Mouse (Mus musculus): ENCODE data around the gene Col16a1. TPM values are rescaled to one million over a fixed set of nuclear protein-coding genes. Genes with fewer than 3 reads are reported as not detected.

Col16a1 gene
- polyA plus RNA-seq, 1 experiment: 8.2 TPM

DNA sequence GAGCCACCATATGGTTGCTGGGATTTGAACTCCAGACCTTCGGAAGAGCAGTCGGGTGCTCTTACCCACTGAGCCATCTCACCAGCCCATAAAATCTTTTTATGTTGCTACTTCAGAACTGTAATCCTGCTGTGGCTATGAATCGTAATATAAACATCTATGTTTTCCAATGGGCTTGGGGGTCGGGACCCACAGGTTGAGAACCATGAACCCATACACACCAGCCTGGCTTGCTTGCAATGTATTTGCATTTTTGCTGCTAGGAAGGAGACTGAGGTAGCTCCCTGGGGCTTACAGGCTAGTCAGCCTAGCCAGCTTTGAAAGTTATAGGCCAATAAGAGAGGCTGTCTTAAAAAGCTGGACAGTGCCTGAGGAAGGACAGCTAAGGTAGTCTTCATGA is 36.9 kb upstream of the Col16a1 start:
- H3K27ac ChIP-seq (ENCODE audit: insufficient read depth, low read depth, low read length): no peak overlapping the region
- H3K36me3 ChIP-seq (ENCODE audit: control insufficient read depth, insufficient read depth, low read length): no peaks in the 10 kb centered on the region
- H3K4me1 ChIP-seq (ENCODE audit: control insufficient read depth, insufficient read depth, insufficient read length, low read length): peaks cover 3% of the 10 kb centered on the region; the same call in 1 of the 2 replicates
- peaks cover 6% of the 10 kb centered on the region for H3K27me3 ChIP-seq (ENCODE audit: control insufficient read depth, insufficient read depth, low read length)
- no peak overlapping the region for H3K4me3 ChIP-seq (ENCODE audit: low read depth, low read length)
- 88% methylated on average over 4 of the region's 4 CpGs for WGBS
- TF ChIP-seq CTCF (IDR thresholded peaks at IDR 0.05; ENCODE audit: extremely low read depth, insufficient read length, insufficient replicate concordance, low read depth, low read length): no peak
- no peak for TF ChIP-seq POLR2A (IDR thresholded peaks at IDR 0.05; ENCODE audit: low read depth, low read length)

DNA sequence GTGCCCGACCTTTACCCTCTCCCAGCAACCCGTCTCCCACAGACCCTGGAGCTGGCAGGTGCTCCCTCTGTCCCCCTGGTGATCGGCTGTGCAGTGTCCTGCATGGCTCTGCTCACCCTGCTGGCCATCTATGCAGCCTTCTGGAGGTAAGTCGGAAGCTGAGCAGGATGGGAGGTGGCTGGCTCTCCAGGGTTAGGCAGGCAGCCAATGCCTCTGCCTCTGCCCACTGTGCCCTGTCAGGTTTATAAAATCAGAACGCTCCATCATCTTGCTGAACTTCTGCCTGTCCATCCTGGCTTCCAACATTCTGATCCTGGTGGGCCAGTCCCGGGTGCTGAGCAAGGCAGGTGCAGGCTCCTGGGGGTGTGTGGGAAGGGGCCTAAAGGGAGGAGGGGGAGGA is 35.4 kb upstream of the Col16a1 start:
- Histone ChIP-seq H3K36me3 (ENCODE audit: control insufficient read depth, insufficient read depth, low read length) (no peaks in the 10 kb centered on the region), H3K4me3 (ENCODE audit: low read depth, low read length) (no peak overlapping the region), H3K27ac (ENCODE audit: insufficient read depth, low read depth, low read length) (no peak overlapping the region), H3K4me1 (ENCODE audit: control insufficient read depth, insufficient read depth, insufficient read length, low read length) (no peaks in the 10 kb centered on the region), H3K27me3 (ENCODE audit: control insufficient read depth, insufficient read depth, low read length) (peaks cover 6% of the 10 kb centered on the region)
- TF ChIP-seq CTCF (IDR thresholded peaks at IDR 0.05; ENCODE audit: extremely low read depth, insufficient read length, insufficient replicate concordance, low read depth, low read length) (no peak), POLR2A (IDR thresholded peaks at IDR 0.05; ENCODE audit: low read depth, low read length) (no peak)
- WGBS: 73% methylated on average over 6 of the region's 6 CpGs

DNA sequence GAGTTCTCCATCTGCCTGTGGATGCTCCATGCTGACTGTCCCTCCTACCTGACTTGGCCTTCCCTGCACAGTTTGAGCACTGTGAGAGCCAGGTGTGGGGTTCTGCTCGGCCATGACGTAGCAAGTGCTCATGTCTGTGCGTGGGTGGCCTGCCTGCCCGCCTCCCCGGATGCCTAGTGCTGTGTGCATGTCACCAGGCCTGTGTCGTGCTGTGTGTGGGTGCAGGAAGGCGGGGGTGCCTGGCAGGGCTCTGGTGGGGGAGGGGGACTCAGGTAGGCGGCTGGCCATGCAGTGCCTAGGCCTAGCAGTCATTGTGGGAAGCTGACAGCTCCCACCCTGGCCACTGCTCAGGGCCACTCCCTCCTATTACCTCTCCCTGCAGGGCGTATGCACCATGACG is 34.5 kb upstream of the Col16a1 start:
- Histone ChIP-seq H3K36me3 (ENCODE audit: control insufficient read depth, insufficient read depth, low read length) (no peaks in the 10 kb centered on the region), H3K27ac (ENCODE audit: insufficient read depth, low read depth, low read length) (no peak overlapping the region), H3K27me3 (ENCODE audit: control insufficient read depth, insufficient read depth, low read length) (peaks cover 6% of the 10 kb centered on the region), H3K4me3 (ENCODE audit: low read depth, low read length) (no peak overlapping the region), H3K4me1 (ENCODE audit: control insufficient read depth, insufficient read depth, insufficient read length, low read length) (no peaks in the 10 kb centered on the region)
- TF ChIP-seq CTCF (IDR thresholded peaks at IDR 0.05; ENCODE audit: extremely low read depth, insufficient read length, insufficient replicate concordance, low read depth, low read length): no peak
- TF ChIP-seq POLR2A (IDR thresholded peaks at IDR 0.05; ENCODE audit: low read depth, low read length): no peak
- 67% methylated on average over 10 of the region's 10 CpGs for WGBS

DNA sequence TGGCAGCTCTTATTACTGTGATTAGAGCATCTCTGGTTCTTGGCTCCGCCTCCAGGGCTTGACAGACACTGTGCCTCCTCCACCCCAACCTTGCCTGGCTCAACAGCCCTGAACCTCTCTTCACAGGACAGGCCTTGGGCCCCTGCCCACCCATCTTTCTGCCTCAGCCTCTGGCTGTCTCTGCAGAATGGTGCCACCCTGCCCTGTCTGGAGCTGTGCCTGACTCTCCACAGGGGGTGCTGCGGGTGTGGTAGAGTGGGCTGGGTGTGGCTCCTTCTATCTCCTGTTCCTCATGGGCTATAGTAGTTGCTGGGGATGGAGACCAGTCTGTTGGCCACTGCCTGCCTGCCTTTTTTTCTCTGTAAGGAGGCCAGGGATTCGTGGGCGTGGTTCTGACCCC is 31.6 kb upstream of the Col16a1 start:
- 49% methylated on average over 4 of the region's 4 CpGs for WGBS

DNA sequence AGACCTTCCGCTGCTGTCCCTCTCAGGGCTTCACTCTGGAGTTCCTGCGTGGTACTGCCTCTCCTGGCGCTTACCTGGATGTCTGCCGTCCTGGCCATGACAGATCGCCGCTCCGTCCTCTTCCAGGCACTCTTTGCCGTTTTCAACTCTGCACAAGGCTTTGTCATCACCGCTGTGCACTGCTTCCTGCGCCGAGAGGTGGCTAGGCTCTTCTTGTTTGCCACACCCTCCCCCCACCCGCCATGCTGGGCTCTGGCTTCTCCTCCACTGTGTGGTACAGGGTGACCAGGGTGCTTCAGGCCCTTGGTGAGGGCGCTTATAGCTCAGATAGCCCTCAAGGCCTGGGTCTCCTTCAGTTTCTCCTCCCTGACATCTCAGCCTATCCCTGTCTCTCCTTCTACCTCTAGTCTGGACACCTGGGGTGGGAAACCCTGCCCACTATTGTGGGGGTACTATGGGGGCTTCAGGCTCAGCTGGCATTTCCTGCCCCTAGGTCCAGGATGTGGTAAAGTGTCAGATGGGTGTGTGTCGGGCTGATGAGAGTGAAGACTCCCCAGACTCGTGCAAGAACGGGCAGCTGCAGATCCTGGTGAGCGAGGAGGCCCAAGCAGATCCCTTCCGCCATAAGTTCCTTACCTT is 30.5 kb upstream of the Col16a1 start:
- H3K27me3 ChIP-seq (ENCODE audit: control insufficient read depth, insufficient read depth, low read length): no peaks in the 10 kb centered on the region
- H3K36me3 ChIP-seq (ENCODE audit: control insufficient read depth, insufficient read depth, low read length): no peaks in the 10 kb centered on the region
- no peak overlapping the region for H3K27ac ChIP-seq (ENCODE audit: insufficient read depth, low read depth, low read length)
- 65% methylated on average over 18 of the region's 18 CpGs for WGBS
- no peak overlapping the region for H3K4me3 ChIP-seq (ENCODE audit: low read depth, low read length)
- TF ChIP-seq POLR2A (IDR thresholded peaks at IDR 0.05; ENCODE audit: low read depth, low read length): no peak
- TF ChIP-seq CTCF (IDR thresholded peaks at IDR 0.05; ENCODE audit: extremely low read depth, insufficient read length, insufficient replicate concordance, low read depth, low read length): no peak
- H3K4me1 ChIP-seq (ENCODE audit: control insufficient read depth, insufficient read depth, insufficient read length, low read length): no peaks in the 10 kb centered on the region

More for the DNA sequence above, 31.6 kb upstream of the Col16a1 start:
- Histone ChIP-seq H3K27ac (ENCODE audit: insufficient read depth, low read depth, low read length) (no peak overlapping the region), H3K36me3 (ENCODE audit: control insufficient read depth, insufficient read depth, low read length) (no peaks in the 10 kb centered on the region), H3K27me3 (ENCODE audit: control insufficient read depth, insufficient read depth, low read length) (no peaks in the 10 kb centered on the region), H3K4me3 (ENCODE audit: low read depth, low read length) (no peak overlapping the region), H3K4me1 (ENCODE audit: control insufficient read depth, insufficient read depth, insufficient read length, low read length) (no peaks in the 10 kb centered on the region)
- TF ChIP-seq POLR2A (IDR thresholded peaks at IDR 0.05; ENCODE audit: low read depth, low read length): no peak

DNA sequence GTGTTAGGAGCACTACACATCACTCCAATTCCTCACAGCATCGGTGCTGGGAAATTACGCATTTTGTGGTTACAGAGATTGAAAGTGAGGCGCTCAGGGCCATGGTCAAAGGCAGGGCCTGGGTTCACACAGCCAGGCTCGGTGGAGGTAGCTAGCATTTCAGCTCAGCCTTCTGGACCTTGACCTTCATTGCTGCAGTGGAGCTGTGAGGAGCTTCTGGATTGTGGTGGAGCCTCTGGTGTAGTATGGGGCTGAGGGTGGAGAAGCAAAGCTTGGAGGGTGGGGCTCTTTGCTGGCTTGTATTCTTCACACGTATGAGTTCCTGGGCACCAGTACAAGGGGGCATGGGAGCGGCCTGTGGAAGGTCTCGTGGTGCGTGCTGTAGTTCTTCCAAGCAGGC is 24.7 kb upstream of the Col16a1 start:
- TF ChIP-seq POLR2A (IDR thresholded peaks at IDR 0.05; ENCODE audit: low read depth, low read length): no peak
- Histone ChIP-seq H3K27me3 (ENCODE audit: control insufficient read depth, insufficient read depth, low read length) (no peaks in the 10 kb centered on the region), H3K36me3 (ENCODE audit: control insufficient read depth, insufficient read depth, low read length) (no peaks in the 10 kb centered on the region), H3K27ac (ENCODE audit: insufficient read depth, low read depth, low read length) (no peak overlapping the region), H3K4me3 (ENCODE audit: low read depth, low read length) (no peak overlapping the region), H3K4me1 (ENCODE audit: control insufficient read depth, insufficient read depth, insufficient read length, low read length) (no peaks in the 10 kb centered on the region)
- WGBS: 53% methylated on average over 8 of the region's 8 CpGs

DNA sequence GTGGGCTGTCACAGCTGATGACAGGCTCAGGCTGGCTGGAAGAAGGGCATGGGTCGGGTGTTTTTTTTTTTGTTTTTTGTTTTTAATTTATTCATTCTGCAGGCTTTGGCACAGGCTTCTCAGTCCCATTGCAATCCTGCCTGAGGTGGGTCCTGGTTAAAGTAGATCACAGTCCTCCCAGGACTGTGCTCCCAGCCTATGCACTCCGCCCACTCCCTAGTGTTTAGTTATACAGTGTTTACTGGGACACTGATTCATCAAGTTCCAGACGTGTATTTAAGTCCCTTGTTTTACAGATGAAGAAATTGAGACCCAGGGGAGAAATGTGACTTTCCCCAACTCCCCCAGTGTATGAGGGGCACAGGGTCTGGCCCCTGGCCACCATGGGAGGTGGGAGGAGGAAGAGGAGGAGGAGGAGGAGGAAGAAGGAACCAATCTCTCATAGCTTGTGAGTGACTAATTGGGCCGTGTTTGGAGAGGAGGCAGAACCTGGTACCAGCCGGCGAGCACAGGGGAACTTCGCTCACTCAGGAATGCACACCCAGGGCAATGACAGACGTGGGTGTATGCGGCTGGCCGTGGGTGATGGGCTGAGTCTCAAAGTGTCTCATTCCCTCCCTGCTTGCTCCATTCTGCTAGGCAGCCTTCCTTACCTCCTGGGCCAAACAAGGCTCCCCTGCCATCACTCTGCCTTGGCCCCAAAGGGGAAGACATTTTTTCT is 24.0 kb upstream of the Col16a1 start:
- Histone ChIP-seq H3K27ac (ENCODE audit: insufficient read depth, low read depth, low read length) (no peak overlapping the region), H3K36me3 (ENCODE audit: control insufficient read depth, insufficient read depth, low read length) (no peaks in the 10 kb centered on the region), H3K4me3 (ENCODE audit: low read depth, low read length) (no peak overlapping the region), H3K27me3 (ENCODE audit: control insufficient read depth, insufficient read depth, low read length) (no peaks in the 10 kb centered on the region), H3K4me1 (ENCODE audit: control insufficient read depth, insufficient read depth, insufficient read length, low read length) (no peaks in the 10 kb centered on the region)
- TF ChIP-seq POLR2A (IDR thresholded peaks at IDR 0.05; ENCODE audit: low read depth, low read length) (no peak), CTCF (IDR thresholded peaks at IDR 0.05; ENCODE audit: extremely low read depth, insufficient read length, insufficient replicate concordance, low read depth, low read length) (no peak)
- WGBS: 68% methylated on average over 10 of the region's 10 CpGs
